Mouse (Mus musculus) induced T-regulatory cell, adult 2 months (primary cell): ENCODE data around the gene Gmppa.
A peak's percentile ranks its signal among the peaks of the same experiment; 100 is the strongest.

Source experiments
- DNase-seq: peaks from one replicate; pipeline ENCODE4 v3.0.0-alpha.2; 2012; ENCODE audit warnings: low read depth

Gene Gmppa

DNA sequence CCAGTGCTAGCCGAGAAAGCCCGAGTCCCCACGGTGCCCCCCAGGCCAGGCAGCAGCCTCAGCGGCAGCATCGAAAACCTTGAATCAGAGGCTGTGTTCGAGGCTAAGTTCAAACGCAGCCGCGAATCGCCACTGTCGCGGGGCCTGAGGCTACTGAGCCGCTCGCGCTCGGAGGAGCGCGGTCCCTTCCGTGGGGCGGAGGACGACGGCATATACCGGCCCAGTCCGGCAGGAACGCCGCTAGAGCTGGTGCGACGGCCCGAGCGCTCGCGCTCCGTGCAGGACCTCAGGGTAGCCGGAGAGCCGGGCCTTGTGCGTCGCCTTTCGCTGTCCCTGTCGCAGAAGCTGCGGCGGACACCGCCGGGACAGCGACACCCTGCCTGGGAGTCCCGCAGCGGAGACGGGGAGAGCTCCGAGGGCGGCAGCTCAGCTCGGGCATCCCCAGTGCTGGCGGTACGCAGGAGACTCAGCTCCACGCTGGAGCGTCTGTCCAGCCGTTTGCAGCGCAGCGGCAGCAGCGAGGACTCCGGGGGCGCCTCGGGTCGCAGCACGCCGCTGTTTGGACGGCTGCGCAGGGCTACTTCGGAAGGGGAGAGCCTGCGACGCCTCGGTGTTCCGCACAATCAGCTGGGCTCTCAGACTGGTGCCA is 12.8 kb upstream of the Gmppa start:
- DNase-seq = no peak

DNA sequence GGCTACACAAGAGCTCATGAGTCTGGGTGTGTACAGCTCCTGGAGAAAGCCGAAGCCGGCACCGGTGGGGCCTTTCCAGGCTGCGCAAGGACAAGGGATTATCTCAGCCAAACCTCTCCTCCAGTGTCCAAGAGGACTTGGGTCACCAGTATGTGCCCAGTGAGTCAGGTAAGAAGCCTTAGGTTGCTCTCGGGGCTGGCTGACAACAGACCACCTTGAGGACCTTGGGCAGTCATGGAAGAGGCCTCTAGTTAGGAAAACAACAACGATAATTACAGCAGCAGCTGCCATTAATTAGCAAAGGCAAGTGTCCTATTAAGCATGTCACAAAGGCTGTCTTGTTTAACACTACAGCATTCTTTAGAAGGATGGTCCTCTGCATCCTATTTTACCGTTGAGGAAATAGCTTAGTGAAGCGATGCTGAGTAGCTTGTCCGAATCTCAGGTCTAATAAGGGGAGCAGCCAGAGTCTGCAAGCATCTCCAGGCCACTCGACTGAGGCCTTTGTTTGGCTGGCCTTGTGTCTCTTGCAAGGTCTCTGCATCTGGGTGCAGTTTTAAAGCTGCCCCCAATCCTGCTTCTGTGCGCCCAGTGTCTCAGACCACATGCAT is 11.8 kb upstream of the Gmppa start:
- no peak for DNase-seq

DNA sequence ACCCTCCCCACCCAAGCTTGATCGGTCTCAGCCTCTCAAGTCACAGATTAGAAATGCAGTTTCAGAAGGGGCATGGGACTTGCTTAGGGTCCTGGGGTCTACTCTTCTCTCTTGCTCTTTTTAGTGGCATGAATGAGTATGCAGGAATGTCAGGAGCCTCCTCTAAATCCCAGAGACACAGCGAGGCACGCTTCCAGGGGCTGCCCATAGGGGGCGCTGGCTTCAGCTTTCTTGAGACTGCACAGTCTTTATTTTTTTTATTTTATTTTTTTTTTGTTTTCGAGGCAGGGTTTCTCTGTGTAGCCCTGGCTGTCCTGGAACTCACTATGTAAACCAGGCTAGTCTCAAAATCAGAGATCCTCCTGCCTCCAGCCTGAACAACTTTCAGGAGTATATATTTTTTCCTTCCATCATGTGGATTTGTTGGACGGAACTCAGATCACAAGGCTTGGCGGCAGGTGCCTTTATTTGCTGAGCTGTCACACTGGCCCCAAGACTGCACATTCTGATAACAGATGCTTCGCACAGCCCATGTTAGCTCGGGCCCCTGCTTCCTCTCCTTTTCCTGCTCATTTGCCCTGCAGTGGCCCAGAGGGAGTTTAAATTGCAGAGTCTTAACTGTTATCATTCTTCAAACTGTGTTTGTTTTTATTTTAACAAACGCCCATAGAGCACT is 9.8 kb upstream of the Gmppa start:
- DNase-seq = peak; percentile 50

DNA sequence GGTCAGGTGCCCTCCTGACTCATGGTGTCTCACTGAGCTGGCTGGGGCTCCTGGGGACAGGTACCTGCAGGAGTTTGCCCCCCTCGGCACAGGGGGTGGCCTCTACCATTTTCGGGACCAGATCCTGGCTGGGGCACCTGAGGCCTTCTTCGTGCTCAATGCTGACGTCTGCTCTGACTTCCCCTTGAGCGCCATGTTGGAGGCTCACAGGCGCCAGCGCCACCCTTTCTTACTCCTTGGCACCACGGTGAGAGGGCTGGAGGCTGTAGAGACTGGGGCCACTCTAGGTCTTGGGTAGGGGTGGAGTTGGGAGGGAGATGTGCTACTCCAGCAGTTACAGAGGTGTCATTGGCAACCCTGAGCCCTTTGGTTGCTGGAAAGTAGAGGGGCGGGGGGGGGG is 3.1 kb downstream of the Gmppa start:
- DNase-seq = no peak

DNA sequence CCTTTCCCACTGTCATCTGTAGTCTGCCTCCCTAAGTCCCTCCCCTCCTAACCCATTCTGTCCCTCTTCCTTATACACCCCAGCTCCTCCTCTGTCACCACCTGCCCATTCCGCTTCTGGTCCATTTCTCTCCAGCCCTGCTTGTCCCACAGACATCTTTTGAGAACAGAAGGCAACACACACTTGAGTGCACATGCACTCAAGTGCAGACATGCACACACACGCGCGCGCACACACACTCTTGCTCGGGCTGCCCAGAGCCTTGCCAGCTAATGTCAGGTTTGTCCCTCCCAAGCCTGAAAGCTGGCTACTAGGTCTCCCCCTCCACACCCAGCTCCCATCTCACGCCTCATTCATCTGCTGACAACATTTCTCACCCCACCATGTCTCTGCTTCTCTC is 4.9 kb downstream of the Gmppa start:
- no peak for DNase-seq

DNA sequence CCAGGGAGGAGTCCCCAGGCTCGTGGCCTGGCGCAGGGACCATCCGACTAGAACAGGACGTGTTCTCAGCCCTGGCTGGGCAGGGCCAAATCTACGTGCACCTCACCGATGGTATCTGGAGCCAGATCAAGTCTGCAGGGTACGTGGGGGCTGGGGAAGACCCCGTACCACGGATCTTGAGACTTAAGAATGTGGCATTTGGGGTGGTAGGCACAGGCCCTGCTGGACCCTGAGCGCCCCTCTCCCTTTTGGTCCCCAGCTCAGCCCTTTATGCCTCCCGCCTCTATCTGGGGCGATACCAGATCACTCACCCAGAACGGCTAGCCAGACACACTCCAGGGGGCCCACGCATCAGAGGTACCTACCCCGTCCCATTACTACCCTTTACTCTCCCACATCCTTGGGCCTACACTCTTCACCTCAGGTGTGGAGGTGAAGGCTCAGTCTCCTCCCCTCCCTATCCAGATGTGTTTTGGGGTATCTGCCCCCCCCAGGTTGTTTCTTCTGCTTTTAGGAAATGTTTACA is 5.8 kb downstream of the Gmppa start:
- DNase-seq = no peak

DNA sequence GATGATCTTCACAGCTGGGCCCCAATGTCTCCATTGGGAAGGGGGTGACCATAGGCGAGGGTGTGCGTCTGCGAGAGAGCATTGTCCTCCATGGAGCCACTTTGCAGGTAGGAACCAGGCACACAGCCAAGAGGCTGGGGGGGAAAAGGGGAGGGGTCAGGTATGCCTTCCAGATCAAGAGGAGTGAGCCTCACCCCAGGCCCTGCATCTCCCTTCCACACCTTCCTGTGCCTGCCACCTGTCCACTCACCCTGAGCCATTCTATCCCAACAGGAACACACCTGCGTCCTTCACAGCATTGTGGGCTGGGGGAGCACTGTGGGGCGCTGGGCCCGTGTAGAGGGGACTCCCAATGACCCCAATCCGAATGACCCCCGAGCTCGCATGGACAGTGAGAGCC is 6.4 kb downstream of the Gmppa start:
- no peak for DNase-seq

DNA sequence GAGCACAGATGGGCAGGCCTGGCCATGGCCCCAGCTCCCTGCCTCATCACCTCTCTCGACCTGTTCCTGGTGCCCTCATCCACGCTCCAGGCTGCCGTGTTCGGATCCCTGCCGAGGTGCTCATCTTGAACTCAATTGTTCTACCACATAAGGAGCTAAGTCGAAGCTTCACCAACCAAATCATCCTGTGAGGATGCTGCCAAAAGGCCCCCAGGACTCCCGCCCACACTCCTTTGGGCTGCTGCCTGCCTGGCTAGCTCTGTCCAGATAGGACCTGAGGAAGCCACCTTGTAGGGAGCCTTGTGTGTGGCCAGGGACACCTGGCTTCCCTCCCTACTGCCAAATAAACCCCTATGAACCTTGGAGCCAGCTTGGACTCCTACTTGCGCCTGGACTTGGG is 7.1 kb downstream of the Gmppa start:
- DNase-seq = no peak

DNA sequence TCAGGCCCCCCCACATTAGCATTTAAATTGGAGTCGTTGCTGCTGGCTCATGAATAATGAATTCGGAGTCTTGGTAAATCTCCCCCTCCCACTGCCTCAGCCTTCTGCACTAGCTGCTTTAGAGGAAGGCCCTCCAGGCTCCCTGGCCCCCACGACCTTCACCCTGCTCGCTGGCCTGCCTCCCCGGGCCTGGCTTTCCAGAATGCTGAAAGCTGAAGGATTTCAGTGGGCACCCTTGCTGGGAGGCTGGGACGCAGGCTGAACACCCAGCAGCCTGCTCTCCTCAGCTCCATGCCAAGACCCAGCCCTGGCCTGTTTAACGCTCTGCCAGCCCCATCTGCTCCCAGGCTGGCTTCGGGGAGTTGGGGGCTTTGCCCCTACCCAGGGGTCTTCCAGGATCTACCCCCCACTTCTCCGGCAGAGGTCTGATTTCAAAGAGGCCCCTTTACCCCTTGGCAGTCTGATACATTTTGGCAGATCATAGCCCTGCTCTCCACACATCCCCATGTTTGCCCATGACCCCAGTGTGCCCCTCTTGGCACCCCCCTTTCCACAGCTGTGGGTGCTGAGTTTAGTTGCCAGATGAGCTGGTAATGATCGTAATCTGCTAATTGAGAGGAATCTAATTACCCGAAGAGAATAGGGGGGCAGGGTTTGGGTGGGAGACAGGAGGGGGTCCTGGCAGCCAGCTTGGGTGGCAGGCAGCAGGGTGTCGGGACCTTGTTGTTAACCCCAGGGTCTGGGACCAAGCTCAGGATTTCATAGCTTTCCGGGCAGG is 7.7 kb downstream of the Gmppa start:
- DNase-seq = no peak

DNA sequence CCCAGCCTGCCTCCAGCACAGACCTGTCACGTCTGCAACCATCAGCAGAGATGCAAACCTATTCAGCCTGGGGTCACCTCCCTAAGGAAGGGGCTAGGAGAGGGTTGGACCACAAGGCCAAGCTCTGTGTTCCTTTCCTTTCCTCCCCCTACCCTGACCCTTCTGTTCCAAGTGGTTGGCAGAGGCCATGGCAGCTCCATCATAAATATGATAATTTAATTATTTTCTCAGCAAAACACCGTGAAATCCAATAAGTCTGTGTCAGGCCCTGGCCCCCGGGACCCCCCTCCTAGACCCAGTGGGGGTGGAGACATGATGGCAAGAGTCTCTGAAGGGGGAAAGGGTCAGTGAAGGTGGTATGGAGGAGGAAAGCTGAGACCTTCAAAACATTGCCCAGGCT is 8.5 kb downstream of the Gmppa start:
- no peak for DNase-seq

DNA sequence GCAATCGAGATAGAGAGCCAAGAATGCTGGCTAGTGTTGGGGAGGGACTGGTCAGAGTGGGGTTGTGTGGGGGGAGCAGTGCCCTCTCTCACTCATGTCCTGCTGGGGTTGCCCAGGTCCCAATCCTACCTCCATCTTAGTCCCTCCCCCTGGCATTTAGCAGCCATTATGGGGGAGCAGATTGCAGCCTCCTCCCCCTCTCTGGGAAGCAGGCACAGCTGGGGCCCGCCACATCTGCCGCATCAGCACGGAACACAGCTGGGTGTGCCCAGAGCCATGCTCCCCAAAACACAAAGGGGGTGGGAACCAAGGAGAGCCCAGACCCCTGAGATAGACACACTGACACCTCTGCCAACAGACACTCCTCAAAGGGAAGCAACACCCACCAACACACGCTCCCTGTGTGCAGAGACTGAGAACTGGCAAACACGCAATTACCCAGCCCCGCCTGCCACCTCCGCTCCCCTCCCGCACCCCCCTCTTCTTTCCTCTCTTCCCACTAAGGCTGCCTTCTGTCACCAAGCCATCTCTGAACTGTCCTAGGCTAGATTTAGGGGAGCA is 9.5 kb downstream of the Gmppa start:
- DNase-seq = no peak

DNA sequence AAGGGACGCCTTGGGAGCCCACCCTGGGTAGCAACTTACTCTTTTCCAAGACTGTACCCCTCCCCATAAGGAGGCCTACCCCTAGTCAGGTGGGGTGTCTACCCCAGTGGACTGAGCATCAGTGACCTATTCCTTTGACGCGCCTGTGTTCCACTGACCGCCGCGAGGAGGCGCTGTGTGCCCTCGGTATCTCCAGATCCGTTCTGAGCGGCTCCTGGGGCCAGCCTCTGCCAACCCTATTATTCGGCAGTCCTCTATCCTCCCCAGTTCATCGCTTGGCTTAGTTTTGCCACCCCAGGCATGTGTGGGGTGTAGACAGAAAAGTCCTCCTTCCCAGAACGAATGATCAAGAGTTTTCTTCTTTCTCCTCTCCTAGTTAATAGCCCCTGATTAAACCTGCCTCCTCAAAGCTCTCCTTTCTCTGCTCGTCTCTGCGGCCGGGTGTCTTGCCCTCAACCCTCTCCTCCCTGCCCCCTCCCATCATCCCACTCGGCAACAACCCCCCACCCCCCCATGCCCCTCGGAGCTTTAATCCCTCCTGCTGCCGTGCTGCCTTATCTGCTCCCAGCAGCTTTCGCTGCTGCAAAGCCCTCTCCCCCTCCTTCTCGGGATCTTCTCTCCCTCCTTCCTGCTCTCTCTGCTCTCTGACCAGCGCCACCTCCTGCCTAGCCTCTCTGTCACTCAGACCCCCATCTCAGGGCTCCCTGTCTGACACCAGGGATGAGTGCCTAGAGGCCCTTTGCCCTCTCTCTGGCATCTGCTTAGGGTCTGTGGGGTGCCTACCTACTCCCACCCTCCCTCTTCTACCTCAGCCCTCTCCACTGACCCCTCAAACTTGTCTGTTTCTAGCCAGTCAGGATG is 10.3 kb downstream of the Gmppa start:
- DNase-seq = peak; percentile 79

DNA sequence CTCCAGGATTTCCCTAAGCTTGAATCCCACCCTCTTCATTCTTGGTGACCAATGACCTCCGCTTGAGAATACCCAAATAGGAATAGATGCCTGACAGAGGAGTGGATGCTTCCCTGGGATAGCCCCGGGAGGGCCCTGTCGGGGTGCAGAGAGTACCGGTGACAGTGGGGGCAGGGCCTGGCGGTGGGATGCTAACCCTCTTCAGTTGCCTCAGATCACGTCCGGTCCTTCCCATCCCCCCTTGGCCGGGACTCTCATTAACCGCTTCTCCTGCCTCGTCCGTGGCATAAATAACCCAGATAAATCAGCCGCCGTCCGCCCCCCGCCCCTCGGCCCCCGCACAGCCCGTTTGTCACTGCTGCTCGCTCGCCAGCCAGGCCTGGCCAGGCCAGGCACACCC is 10.9 kb downstream of the Gmppa start:
- DNase-seq = no peak

DNA sequence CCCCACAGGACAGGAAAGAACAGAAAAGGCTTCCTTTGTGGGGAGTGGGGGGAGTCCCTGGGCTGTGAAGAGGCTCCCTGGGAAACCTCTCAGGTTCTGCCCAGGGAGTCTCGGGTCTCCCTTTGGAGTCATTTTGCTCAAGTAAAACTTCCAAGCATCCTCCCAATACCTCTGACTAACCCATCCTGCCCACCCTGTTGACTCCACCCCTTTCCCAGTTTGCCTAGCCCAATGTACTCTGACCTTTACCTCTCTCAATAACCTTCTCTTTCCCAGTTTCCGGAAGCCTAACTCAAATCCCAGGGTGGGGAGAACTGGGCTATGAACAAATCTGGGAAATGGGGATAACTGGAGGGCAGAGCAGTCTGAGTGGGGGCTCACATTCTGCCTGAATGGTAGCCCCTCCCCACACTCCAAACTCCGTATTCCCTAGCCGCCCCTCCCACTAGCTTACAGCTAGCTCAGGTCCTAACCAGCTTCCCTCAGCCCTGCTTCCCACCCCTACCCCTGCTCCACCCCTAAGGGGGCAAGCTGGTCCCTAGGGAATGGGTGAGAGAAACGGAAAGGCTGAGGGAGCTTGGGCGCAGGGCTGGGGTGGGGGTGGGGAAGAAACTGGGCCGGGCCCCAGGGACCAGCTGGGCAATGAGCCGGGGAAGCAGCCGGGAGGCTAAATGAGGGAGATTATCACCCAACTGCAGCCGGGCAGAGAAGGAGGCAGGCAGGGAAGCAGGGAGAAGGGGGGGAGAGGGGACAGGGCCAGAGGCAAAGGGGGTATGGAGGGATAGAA is 11.7 kb downstream of the Gmppa start:
- DNase-seq = no peak

DNA sequence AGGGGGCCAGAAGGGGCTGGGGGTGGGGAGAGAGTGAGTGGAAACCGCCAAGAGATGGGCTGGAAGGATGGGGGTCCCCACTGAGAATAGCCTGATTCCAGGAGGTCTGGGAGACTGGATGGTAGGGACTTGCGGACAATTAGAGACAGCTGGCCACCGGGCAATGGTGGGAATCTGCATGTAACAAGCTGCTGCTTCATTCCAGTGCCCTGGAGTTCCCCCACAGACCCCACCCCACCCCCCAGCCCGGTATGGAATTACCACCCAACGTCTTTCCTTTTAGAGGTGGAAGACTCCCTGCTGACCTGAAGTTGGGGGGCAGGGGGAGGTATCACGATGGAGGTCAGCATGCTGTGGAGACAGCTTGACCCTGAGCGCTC is 12.3 kb downstream of the Gmppa start:
- no peak for DNase-seq

DNA sequence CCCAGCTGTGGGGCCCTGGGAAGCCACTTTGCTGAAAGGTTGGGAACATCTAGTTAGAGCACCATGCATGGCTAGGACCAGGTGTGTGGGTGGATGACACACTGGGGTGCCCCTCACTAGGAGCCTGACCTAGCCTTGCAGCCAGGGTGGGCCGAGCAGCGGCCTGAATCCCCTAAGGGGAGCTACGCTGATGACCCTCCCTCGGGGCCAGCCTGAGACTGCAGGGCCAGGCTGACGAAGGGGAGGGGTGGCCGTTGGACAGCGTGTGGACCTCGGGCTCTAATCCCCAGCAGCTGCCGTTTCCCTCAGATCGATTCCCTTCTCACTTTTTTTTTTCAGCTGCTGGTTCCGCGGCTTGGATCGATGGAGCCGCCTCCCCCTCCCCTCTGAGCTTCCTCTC is 13.2 kb downstream of the Gmppa start:
- DNase-seq = no peak

DNA sequence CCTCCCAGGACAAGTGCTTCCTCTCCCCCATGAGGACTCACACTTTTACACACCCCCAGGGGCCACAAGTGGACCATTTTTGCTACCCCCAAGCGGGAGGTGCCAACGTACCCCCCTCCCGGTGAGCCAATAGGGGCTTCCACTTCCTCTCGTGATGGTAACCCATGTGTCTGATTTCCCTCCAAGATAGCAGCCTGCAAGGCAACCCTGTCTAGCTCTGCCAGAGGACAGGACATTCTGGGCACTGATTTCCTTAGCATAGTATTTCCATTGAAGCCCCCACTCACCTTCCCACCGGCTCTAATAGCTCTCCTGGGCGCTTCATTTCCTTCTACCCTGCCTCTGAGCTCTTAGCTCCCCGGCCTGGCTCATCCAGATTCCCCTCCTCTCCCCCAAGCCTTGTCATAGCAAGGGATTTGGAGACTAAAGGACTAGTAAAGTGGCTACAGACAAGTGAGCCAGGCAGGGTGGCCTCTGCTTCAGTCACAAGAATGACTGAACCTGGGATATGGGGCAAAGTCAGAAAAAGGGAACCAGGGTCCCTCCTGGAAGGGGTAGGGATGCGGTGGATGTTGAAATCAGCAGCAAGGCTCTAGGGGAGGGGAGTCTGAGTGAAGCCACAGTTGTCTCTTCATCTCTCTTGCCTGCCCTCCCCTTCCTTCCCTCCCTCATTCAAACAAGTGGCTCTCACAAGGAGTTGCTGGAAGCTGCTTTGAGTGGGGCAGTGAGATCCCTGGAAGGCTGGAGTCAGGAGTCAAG is 13.8 kb downstream of the Gmppa start:
- DNase-seq = no peak

DNA sequence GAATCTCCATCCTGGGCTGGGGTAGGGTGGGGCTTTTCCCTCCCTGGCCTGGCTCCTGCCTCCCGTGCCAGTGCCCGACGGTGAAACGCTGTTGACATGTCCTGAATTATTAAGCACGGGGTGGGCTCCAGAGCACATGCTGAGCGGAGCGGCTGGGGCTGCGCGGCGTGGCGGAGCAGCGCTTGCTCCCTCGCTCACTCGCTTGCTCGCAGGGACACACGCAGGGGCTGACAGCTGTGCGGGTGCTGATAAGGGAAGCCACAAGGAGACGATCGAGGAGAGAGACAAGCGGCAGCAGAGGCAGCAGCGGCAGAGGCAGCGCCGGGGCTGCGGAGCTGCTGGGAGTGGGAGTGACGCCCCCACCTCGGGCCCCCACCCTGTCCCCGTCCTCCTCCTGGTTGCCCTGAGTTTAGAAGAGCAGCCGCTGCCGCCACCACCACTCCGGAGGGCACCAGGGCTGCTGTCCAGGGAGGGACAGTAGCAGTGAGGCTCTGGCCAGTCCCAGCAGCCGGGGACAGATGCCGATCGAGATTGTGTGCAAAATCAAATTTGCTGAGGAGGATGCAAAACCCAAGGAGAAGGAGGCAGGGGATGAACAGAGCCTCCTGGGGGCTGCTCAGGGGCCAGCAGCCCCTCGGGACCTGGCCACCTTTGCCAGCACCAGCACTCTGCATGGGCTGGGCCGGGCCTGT is 14.7 kb downstream of the Gmppa start, which contains the start of gene Asic4:
Gene Asic4 (plus strand): TSS at position 123 of the 692 bp plus-strand sequence.
- no peak for DNase-seq

DNA sequence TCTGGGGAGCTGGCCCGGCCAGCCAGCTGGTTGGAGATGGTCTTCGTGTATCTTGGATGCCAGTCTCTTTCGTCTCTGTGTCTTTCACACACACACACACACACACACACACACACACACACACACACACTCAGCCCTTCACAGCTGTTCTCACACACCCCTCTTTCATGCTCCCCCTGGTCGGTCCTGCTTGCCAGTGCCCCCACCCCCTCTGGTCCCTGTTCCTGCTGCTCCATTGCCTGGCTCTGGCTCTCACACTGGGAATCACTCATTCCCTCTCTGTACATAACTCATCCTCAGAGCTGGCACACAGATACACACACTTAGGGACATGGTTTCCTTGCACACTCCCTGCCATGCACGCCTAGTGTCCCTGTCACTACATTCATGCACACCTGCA is 16.2 kb downstream of the Gmppa start:
- DNase-seq = no peak
